Mouse (Mus musculus): Measurements from ENCODE around the gene Atp5j. TPM values are rescaled to one million over a fixed set of nuclear protein-coding genes. Genes with fewer than 3 reads are reported as not detected.

Gene Atp5j
- polyA plus RNA-seq, 1 experiment: 264 TPM

DNA sequence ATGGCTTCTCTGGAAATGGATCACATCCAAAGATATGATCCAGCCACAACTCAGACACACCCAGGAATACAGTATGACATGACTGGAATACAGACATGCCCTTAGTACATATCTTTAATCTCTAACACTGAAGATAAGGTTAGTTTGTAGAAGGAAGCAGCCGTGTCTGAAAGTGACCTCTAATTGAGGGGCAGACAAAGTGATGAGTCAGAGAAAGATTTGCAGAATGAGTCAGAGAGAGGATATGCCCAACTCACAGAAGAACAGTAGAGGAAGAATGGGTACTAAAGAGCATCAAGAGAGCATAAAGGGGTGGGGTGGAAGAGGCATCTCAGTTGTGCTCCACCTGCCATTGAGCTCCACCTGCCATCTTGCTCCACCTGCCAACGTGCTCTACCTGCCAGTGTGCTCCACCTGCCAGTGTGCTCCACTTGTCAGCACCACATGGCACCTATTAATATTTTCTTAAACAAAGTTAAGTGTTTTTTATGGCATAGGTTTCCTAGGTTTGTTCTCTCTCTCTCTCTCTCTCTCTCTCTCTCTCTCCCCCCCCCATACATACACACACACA is 44.7 kb downstream of the Atp5j start:
- TF ChIP-seq POLR2A (IDR thresholded peaks at IDR 0.05; ENCODE audit: low read depth, low read length): no peak
- no peak for TF ChIP-seq CTCF (IDR thresholded peaks at IDR 0.05; ENCODE audit: borderline replicate concordance, insufficient read depth, low read length)
- Histone ChIP-seq H3K4me1 (ENCODE audit: control insufficient read depth, insufficient read depth, low read length) (no peaks in the 10 kb centered on the region; the same call in 1 of the 2 replicates), H3K27ac (ENCODE audit: insufficient read depth, low read length) (no peak overlapping the region), H3K4me3 (ENCODE audit: insufficient read depth, low read length) (no peak overlapping the region)

DNA sequence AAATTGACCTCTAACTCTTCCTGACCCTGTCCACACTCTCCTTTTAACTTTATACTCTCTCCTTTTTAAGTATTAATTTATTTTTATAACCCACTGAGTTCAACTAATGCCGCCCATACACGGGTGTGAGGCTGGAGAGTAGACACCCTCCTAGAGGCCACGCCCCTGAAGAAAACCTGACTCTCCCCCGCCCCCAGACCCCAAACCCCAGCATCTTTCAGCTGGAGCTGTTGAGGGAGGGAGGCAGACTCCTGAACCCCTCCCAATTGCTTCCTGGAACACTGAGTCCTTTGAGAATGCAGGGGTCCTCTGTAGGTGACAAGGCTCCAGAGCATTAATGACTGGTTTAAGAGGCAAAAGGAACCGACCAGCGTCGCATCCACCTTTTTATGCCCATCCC is 50.5 kb downstream of the Atp5j start:
- H3K27ac ChIP-seq (ENCODE audit: insufficient read depth, low read length): no peak overlapping the region
- no peaks in the 10 kb centered on the region; the same call in 1 of the 2 replicates for H3K4me1 ChIP-seq (ENCODE audit: control insufficient read depth, insufficient read depth, low read length)
- H3K4me3 ChIP-seq (ENCODE audit: insufficient read depth, low read length): no peak overlapping the region
- TF ChIP-seq CTCF (IDR thresholded peaks at IDR 0.05; ENCODE audit: borderline replicate concordance, insufficient read depth, low read length) (no peak), POLR2A (IDR thresholded peaks at IDR 0.05; ENCODE audit: low read depth, low read length) (no peak)

DNA sequence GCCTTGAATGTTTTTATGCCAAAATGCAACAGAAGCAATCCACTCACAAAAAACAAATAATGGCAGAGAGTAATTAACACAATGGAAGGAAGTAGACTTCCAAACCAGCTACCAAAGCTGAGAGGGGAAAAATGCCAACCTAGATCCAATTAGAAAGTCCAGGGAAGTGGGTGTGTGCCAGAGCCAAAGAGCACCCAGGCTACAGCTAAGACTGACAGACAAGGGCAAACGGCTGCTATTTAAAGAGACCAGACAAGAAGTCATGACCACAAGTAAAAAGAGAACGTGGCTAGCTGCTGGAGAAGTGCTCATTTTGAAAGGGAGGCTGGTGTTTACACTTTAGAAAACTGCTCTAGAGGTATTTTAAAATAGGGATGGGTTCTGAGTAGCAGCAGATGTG is 52.1 kb downstream of the Atp5j start:
- no peak overlapping the region for H3K4me3 ChIP-seq (ENCODE audit: insufficient read depth, low read length)
- no peak for TF ChIP-seq POLR2A (IDR thresholded peaks at IDR 0.05; ENCODE audit: low read depth, low read length)
- TF ChIP-seq CTCF (IDR thresholded peaks at IDR 0.05; ENCODE audit: borderline replicate concordance, insufficient read depth, low read length): no peak
- H3K27ac ChIP-seq (ENCODE audit: insufficient read depth, low read length): no peak overlapping the region
- no peaks in the 10 kb centered on the region for H3K4me1 ChIP-seq (ENCODE audit: control insufficient read depth, insufficient read depth, low read length)

DNA sequence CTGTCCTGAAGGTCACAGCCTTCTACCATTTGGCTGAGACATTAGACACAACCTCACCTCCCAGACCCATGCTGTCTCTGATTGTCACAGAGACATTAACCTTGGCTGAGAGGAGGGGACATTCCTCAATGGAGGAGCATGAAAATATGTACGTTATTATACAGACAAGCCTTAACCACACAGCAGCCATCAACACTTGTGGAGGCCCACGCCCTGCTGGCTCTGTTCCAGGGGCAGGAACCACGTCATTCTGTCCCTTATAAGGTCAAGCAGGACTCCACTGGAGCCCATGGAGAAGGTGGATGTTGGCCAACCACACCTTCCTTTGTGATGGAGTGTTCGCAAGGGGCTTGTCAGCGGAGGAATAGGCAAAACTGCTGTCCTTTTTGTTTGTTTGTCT is 55.7 kb downstream of the Atp5j start:
- no peak for TF ChIP-seq POLR2A (IDR thresholded peaks at IDR 0.05; ENCODE audit: low read depth, low read length)
- TF ChIP-seq CTCF (IDR thresholded peaks at IDR 0.05; ENCODE audit: borderline replicate concordance, insufficient read depth, low read length): no peak
- no peaks in the 10 kb centered on the region for H3K4me1 ChIP-seq (ENCODE audit: control insufficient read depth, insufficient read depth, low read length)
- no peak overlapping the region for H3K27ac ChIP-seq (ENCODE audit: insufficient read depth, low read length)
- H3K4me3 ChIP-seq (ENCODE audit: insufficient read depth, low read length): no peak overlapping the region

DNA sequence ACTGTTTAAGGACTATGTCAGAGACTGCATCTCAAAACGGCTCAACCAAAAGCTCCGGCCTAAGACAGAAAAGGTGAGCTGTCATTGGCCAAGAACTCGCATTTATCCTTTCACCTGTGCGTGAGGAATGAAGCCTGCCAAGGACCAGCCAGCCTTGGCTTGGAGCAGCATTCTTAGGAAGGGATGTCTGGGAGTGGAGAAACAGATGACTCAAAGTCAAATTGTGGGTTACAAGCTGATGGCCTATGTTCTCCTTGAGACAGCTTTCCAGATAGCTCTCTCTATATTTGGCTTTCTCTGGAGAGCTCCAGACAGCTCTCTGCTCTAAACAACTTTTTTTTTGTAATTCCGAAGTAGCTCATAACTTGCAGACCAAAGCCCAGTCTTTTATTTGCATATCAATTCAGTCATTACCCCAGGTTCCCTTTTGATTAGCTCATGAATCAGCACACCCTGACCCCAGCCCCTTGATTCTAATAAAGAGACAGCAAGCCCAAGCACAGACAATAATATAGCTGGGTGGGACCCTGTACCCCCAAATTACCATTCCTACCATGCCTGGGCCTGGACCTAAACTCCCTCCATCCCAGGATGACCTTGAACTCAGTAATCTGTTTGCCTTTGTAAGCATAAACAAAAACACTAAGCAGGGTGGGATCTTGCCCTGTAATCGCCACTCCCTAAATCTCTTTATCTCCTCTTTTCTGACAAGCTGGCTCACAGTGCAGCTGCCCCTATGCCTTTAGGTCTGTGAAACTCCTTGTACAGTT is 56.4 kb downstream of the Atp5j start:
- H3K4me1 ChIP-seq (ENCODE audit: control insufficient read depth, insufficient read depth, low read length): no peaks in the 10 kb centered on the region
- H3K27ac ChIP-seq (ENCODE audit: insufficient read depth, low read length): no peak overlapping the region
- no peak overlapping the region for H3K4me3 ChIP-seq (ENCODE audit: insufficient read depth, low read length)
- TF ChIP-seq POLR2A (IDR thresholded peaks at IDR 0.05; ENCODE audit: low read depth, low read length): no peak
- TF ChIP-seq CTCF (IDR thresholded peaks at IDR 0.05; ENCODE audit: borderline replicate concordance, insufficient read depth, low read length): no peak

DNA sequence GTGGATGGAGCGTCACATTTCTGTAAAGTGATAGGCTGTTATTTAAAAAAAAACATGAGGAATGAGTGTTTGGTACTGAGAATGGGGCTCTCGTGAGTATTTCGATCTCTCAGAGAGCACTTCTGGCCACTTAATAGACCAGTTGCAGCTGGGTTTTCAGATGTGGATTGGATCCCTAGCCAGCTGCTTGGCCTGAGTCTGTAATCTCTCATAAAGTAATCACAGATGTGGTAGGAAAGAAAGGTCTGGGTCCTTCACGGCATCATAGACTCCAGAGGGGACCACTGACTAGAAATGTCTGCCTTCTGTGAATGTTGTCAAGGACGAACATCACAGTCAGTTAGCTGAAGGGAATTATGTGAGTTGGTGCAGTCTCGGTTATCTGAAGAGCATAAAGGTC is 57.0 kb downstream of the Atp5j start:
- no peak overlapping the region for H3K4me3 ChIP-seq (ENCODE audit: insufficient read depth, low read length)
- TF ChIP-seq POLR2A (IDR thresholded peaks at IDR 0.05; ENCODE audit: low read depth, low read length): no peak
- no peak for TF ChIP-seq CTCF (IDR thresholded peaks at IDR 0.05; ENCODE audit: borderline replicate concordance, insufficient read depth, low read length)
- no peaks in the 10 kb centered on the region for H3K4me1 ChIP-seq (ENCODE audit: control insufficient read depth, insufficient read depth, low read length)
- H3K27ac ChIP-seq (ENCODE audit: insufficient read depth, low read length): no peak overlapping the region

Other genes with a start within 250 kb of the Atp5j start
- 23.2 and 26.8 TPM in 2 replicates for gene Mrpl39, start 99.9 kb downstream of the Atp5j start, polyA plus RNA-seq (2011; ENCODE audit: insufficient read length, low read depth, missing spikeins)
- gene Jam2, start 61.5 kb downstream of the Atp5j start, polyA plus RNA-seq (2011; ENCODE audit: insufficient read length, low read depth, missing spikeins): 5.5 and 6.8 TPM in 2 replicates
- gene Gabpa, start 700 bp downstream of the Atp5j start, polyA plus RNA-seq (2011; ENCODE audit: insufficient read length, low read depth, missing spikeins): 64.0 and 68.9 TPM in 2 replicates